10 mouse cellular contexts compared by ENCODE assay signal in the genomic region with DNA sequence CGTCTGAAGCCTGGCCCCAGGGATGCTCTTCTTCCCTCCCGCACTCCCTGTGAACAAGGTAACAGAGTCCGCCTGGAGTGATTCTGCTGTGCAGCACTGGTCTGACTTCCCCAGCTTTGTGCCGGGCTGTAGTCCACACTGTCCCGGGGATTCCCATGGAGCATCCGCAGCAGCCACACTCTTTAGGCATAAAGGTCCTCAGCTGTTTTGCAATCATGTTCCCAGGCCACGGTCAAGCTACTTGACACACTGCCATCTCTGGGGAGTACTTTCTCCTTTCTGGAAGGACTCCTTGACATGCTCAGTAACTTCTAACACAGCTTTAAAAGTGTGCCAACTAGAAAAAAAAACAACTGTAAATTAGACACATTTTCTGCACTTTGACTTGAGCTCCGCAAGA.
DNase-seq lines count a peak whose midpoint lies in the region; ATAC-seq and TF ChIP-seq lines count a peak whose summit lies in the region.
"Had no signal": no experiment of that assay in that cellular context is flagged by ENCODE, and none has a peak within 500 bp of the region (broad histone marks: within the 10 kb centered on the region; RNA-seq: fewer than 3 reads in every experiment).

No protein-coding gene starts in this region.

- no peak overlapping the region for H3K27ac ChIP-seq in kidney, adult 2 months (ENCODE audit: insufficient read depth, low read depth, low read length)
- H3K27ac ChIP-seq in kidney, embryonic 14.5 days (ENCODE audit: low read depth, low read length) = no peak overlapping the region
- peak overlapping the region; percentile 11 for H3K27ac ChIP-seq in heart, embryonic 15.5 days
- no peak overlapping the region for H3K27ac ChIP-seq in lung, postnatal 0 days (ENCODE audit: low read length)
- no peak overlapping the region for H3K27ac ChIP-seq in forebrain, embryonic 10.5 days

- H3K9ac ChIP-seq in kidney, embryonic 14.5 days (ENCODE audit: low read depth, low read length) = no peak overlapping the region
- no peak overlapping the region for H3K9ac ChIP-seq in heart, embryonic 15.5 days
- H3K9ac ChIP-seq in lung, postnatal 0 days (replicated peaks; ENCODE audit: low read depth) = no peak overlapping the region

- TF ChIP-seq EP300 in lung, postnatal 0 days (IDR thresholded peaks at IDR 0.05) = no peak

- H3K36me3 ChIP-seq in kidney, adult 2 months (ENCODE audit: control insufficient read depth, insufficient read depth, low read length) = no peaks in the 10 kb centered on the region
- H3K36me3 ChIP-seq in kidney, embryonic 14.5 days (ENCODE audit: control insufficient read depth, insufficient read depth, low read length) = no peaks in the 10 kb centered on the region
- no peaks in the 10 kb centered on the region for H3K36me3 ChIP-seq in heart, embryonic 15.5 days
- H3K36me3 ChIP-seq in lung, postnatal 0 days (ENCODE audit: insufficient read depth, low read length) = no peaks in the 10 kb centered on the region
- no peaks in the 10 kb centered on the region for H3K36me3 ChIP-seq in forebrain, embryonic 10.5 days (replicated peaks)

- TF ChIP-seq POLR2A in kidney, adult 2 months (IDR thresholded peaks at IDR 0.05; ENCODE audit: low read depth, low read length) = no peak

- no peak for ATAC-seq in kidney, embryonic 14.5 days (ENCODE audit: low FRiP score, low TSS enrichment)
- ATAC-seq in heart, embryonic 15.5 days (replicated peaks; ENCODE audit: insufficient number of reproducible peaks, insufficient read depth, low FRiP score, low read depth) = peak; percentile 31; the same call in 1 of the 2 replicates
- peak; percentile 76 for ATAC-seq in lung, postnatal 0 days

- H3K4me3 ChIP-seq in kidney, adult 2 months (ENCODE audit: insufficient read depth, low read depth, low read length) = no peak overlapping the region
- H3K4me3 ChIP-seq in kidney, embryonic 14.5 days (ENCODE audit: low read length) = no peak overlapping the region
- H3K4me3 ChIP-seq in heart, embryonic 15.5 days = no peak overlapping the region
- H3K4me3 ChIP-seq in lung, postnatal 0 days (ENCODE audit: low read depth, low read length) = no peak overlapping the region
- H3K4me3 ChIP-seq in forebrain, embryonic 10.5 days = no peak overlapping the region
- H3K4me3 ChIP-seq: megakaryocyte, embryonic 14.5 days had no signal

- no peaks in the 10 kb centered on the region for H3K27me3 ChIP-seq in kidney, adult 2 months (replicated peaks; ENCODE audit: control insufficient read depth, insufficient read depth, low read length)
- H3K27me3 ChIP-seq in kidney, embryonic 14.5 days (ENCODE audit: control insufficient read depth, insufficient read depth, low read length) = no peaks in the 10 kb centered on the region
- H3K27me3 ChIP-seq in heart, embryonic 15.5 days = no peaks in the 10 kb centered on the region
- no peaks in the 10 kb centered on the region for H3K27me3 ChIP-seq in lung, postnatal 0 days (replicated peaks; ENCODE audit: insufficient read depth, low read length)
- no peaks in the 10 kb centered on the region for H3K27me3 ChIP-seq in forebrain, embryonic 10.5 days (ENCODE audit: poor library complexity, severe bottlenecking)
- H3K27me3 ChIP-seq: megakaryocyte, embryonic 14.5 days had no signal

- DNase-seq in kidney, adult 2 months = peak; percentile 66
- DNase-seq in adrenal gland, postnatal 25 days = peak; percentile 13
- DNase-seq in lung, postnatal 0 days (ENCODE audit: low spot score) = peak; percentile 87
- no peak for DNase-seq in right cerebral cortex, postnatal 25 days
- DNase-seq in forebrain, embryonic 10.5 days (ENCODE audit: extremely low spot score, low spot score) = no peak
- no peak for DNase-seq in thymus, postnatal 10 days (ENCODE audit: low spot score in 2 of 2)
- DNase-seq: layer of hippocampus, postnatal 36 days had no signal

- no peak for TF ChIP-seq CTCF in kidney, adult 2 months (conservative IDR thresholded peaks at IDR 0.05; ENCODE audit: insufficient read depth, insufficient read length, low read depth, low read length)
- no peak for TF ChIP-seq CTCF in lung, postnatal 0 days (IDR thresholded peaks at IDR 0.05)

- peaks cover 3% of the 10 kb centered on the region for H3K4me1 ChIP-seq in kidney, adult 2 months (ENCODE audit: control insufficient read depth, insufficient read depth, low read length)
- H3K4me1 ChIP-seq in kidney, embryonic 14.5 days (ENCODE audit: control insufficient read depth, insufficient read depth, low read length) = 0 out of 2 replicates have a peak, but pooled peaks cover 2% of the 10 kb centered on the region
- H3K4me1 ChIP-seq in heart, embryonic 15.5 days (replicated peaks) = peaks cover 20% of the 10 kb centered on the region
- H3K4me1 ChIP-seq in lung, postnatal 0 days (ENCODE audit: insufficient read depth, low read depth, low read length) = peaks cover 3% of the 10 kb centered on the region; the same call in 1 of the 2 replicates
- no peaks in the 10 kb centered on the region for H3K4me1 ChIP-seq in forebrain, embryonic 10.5 days
- H3K4me1 ChIP-seq: megakaryocyte, embryonic 14.5 days had no signal

- H3K9me3 ChIP-seq in kidney, embryonic 14.5 days (ENCODE audit: control insufficient read depth, low read length) = no peaks in the 10 kb centered on the region
- H3K9me3 ChIP-seq in heart, embryonic 15.5 days (replicated peaks) = no peaks in the 10 kb centered on the region
- no peaks in the 10 kb centered on the region for H3K9me3 ChIP-seq in lung, postnatal 0 days (ENCODE audit: low read length)
- no peaks in the 10 kb centered on the region for H3K9me3 ChIP-seq in forebrain, embryonic 10.5 days

- 67% methylated on average over 8 of the region's 8 CpGs for WGBS in kidney, adult 2 months
- 78% methylated on average over 8 of the region's 8 CpGs for WGBS in kidney, embryonic 14.5 days
- 60% methylated on average over 8 of the region's 8 CpGs for WGBS in heart, embryonic 15.5 days
- 60% methylated on average over 8 of the region's 8 CpGs for WGBS in lung, postnatal 0 days
- WGBS in forebrain, embryonic 10.5 days = 89% methylated on average over 8 of the region's 8 CpGs

- no peak overlapping the region for H3K4me2 ChIP-seq in kidney, embryonic 14.5 days (replicated peaks; ENCODE audit: low read depth, low read length)
- no peak overlapping the region for H3K4me2 ChIP-seq in heart, embryonic 15.5 days
- no peak overlapping the region for H3K4me2 ChIP-seq in lung, postnatal 0 days (replicated peaks; ENCODE audit: low read depth, low read length)

Comparison
In these comparisons a context has a peak if more than half of its experiments do, and no peak if none do; other contexts are left out.
1. DNase-seq: peak in kidney, adult 2 months (single experiment), adrenal gland, postnatal 25 days (single experiment) and lung, postnatal 0 days (single experiment); none in right cerebral cortex, postnatal 25 days (single experiment), forebrain, embryonic 10.5 days (single experiment) and thymus, postnatal 10 days (0 of 2).